Mouse (Mus musculus) embryonic fibroblast, embryonic 13.5 days (primary cell): Measurements from ENCODE around the gene Trim12c.

ENCODE experiments used
- CTCF ChIP-seq: IDR thresholded peaks from 2 replicates; pipeline ENCODE4 v1.5.1; 2011; ENCODE audit warnings: mild to moderate bottlenecking, control low read depth, low read length, moderate library complexity, borderline replicate concordance; ENCODE audit not compliant: insufficient read depth
- POLR2A ChIP-seq: IDR thresholded peaks from 2 replicates; pipeline ENCODE4 v1.6.1; 2011; ENCODE audit warnings: low read depth, mild to moderate bottlenecking, control low read depth, low read length, moderate library complexity

GRCm38 (mm10) chr7:104291638-104292400 is 61.3 kb downstream of the Trim12c start:
- TF ChIP-seq CTCF (no peak), POLR2A (no peak)
